Mouse (Mus musculus) MEL (cell line): ENCODE results near the gene Ankrd39.

Source experiments
- CTCF ChIP-seq, 3 experiments: IDR thresholded peaks in 2 of 3; conservative IDR thresholded peaks in 1 of 3; 2 replicates each; pipeline ENCODE4 v1.5.1; 2011 to 2012; ENCODE audit warnings: low read length in 3 of 3, low read depth in 2 of 3, mild to moderate bottlenecking in 2 of 3, improper control_type of control experiment in 1 of 3, inconsistent platforms in 1 of 3, mixed read lengths in 1 of 3, moderate library complexity in 1 of 3; ENCODE audit not compliant: control insufficient read depth in 1 of 3, insufficient read depth in 1 of 3, poor library complexity in 1 of 3, severe bottlenecking in 1 of 3
- MEF2A ChIP-seq: IDR thresholded peaks from 2 replicates; pipeline ENCODE4 v1.6.1; 2014; ENCODE audit warnings: low read depth, mild to moderate bottlenecking, inconsistent platforms, low read length, improper control_type of control experiment; ENCODE audit not compliant: poor library complexity, insufficient replicate concordance, severe bottlenecking; ENCODE audit errors: extremely low read depth
- MYC ChIP-seq: IDR thresholded peaks from 2 replicates; pipeline ENCODE4 v1.6.1; 2011; ENCODE audit warnings: low read depth, mild to moderate bottlenecking, low read length, improper control_type of control experiment, moderate library complexity
- POLR2A ChIP-seq, 2 experiments: IDR thresholded peaks; 2 replicates each; pipeline ENCODE4 v1.6.1; 2011 to 2012; ENCODE audit warnings: low read length in 2 of 2, mild to moderate bottlenecking in 2 of 2, control low read depth in 1 of 2, improper control_type of control experiment in 1 of 2, low read depth in 1 of 2, moderate library complexity in 1 of 2; ENCODE audit not compliant: control insufficient read depth in 1 of 2, insufficient read depth in 1 of 2, poor library complexity in 1 of 2
- TAL1 ChIP-seq: IDR thresholded peaks from 2 replicates; pipeline ENCODE4 v1.6.1; 2012; ENCODE audit warnings: mild to moderate bottlenecking, inconsistent platforms, low read length, moderate library complexity, mixed read lengths

GRCm38 (mm10) chr1:36549491-36549890 is 2.2 kb upstream of the Ankrd39 start:
- TF ChIP-seq CTCF (IDR thresholded peaks at IDR 0.05 in 2 of 3, conservative IDR thresholded peaks at IDR 0.05 in 1 of 3; ENCODE audit: control insufficient read depth in 1 of 3, insufficient read depth in 1 of 3, low read depth in 2 of 3, low read length in 3 of 3, poor library complexity in 1 of 3, severe bottlenecking in 1 of 3) (no peak), TAL1 (no peak), MYC (no peak), MEF2A (no peak), POLR2A (IDR thresholded peaks at IDR 0.05; ENCODE audit: control insufficient read depth in 1 of 2, insufficient read depth in 1 of 2, low read depth in 1 of 2, low read length in 2 of 2, poor library complexity in 1 of 2) (no peak)
